Mouse (Mus musculus): ENCODE results near the gene Phb.

- TF ChIP-seq CTCF (IDR thresholded peaks at IDR 0.05; ENCODE audit: low read depth, low read length) = no peak
- TF ChIP-seq POLR2A (IDR thresholded peaks at IDR 0.05; ENCODE audit: borderline replicate concordance, low read depth, low read length) = no peak
Observed at GRCm38 (mm10) chr11:95689544-95689943, 22.8 kb downstream of the Phb start.
